Mouse (Mus musculus) cerebellum, adult 2 months (tissue): ENCODE results near the gene Acer3.
"Not testable (repeated sequence)": the region's sequence is repeated elsewhere in the genome, so short reads cannot be mapped to it uniquely, and the experiment has no call there.

Experiments used
- CTCF ChIP-seq: fragments of 200-500 bp; IDR thresholded peaks from 2 replicates; pipeline ENCODE4 v1.5.1; 2011; ENCODE audit warnings: low read depth, mild to moderate bottlenecking, control low read depth, low read length, moderate library complexity, borderline replicate concordance; ENCODE audit not compliant: insufficient read depth
- POLR2A ChIP-seq: fragments of 200-500 bp; IDR thresholded peaks from 2 replicates; pipeline ENCODE4 v1.6.1; 2011; ENCODE audit warnings: low read length, control low read depth, borderline replicate concordance; ENCODE audit not compliant: insufficient read depth

- not testable (repeated sequence) for TF ChIP-seq CTCF, POLR2A
These were observed 133.7 kb downstream of the Acer3 start for GRCm38 (mm10) chr7:98187332-98187731.
